Mouse (Mus musculus) intestine, embryonic 15.5 days (tissue): Measurements from ENCODE around the gene Pias4. TPM values are rescaled to one million over a fixed set of nuclear protein-coding genes. Genes with fewer than 3 reads are reported as not detected.

Experiments
- ATAC-seq: fragments of 200-750 bp; cut with Nextera tagmentation; 2 replicates; pipeline ENCODE4 v1.8.0; 2017; ENCODE audit warnings: moderate TSS enrichment, moderate library complexity
- H3K27ac ChIP-seq: fragments of 300-500 bp; sonication (generic); 2 replicates; pipeline ENCODE4 v1.5.1; 2015; ENCODE audit warnings: mild to moderate bottlenecking, inconsistent platforms
- H3K27me3 ChIP-seq: fragments of 300-500 bp; sonication (generic); replicated peaks from 2 replicates; pipeline ENCODE4 v1.6.1; 2015; ENCODE audit warnings: inconsistent platforms
- H3K36me3 ChIP-seq: fragments of 300-500 bp; sonication (generic); 2 replicates; pipeline ENCODE4 v1.6.1; 2015; ENCODE audit warnings: inconsistent platforms
- H3K4me1 ChIP-seq: fragments of 300-500 bp; sonication (generic); replicated peaks from 2 replicates; pipeline ENCODE4 v1.6.1; 2015; ENCODE audit warnings: inconsistent platforms
- H3K4me2 ChIP-seq: fragments of 300-500 bp; sonication (generic); replicated peaks from 2 replicates; pipeline ENCODE4 v1.6.1; 2015; ENCODE audit warnings: mild to moderate bottlenecking, inconsistent platforms
- H3K4me3 ChIP-seq: fragments of 300-500 bp; sonication (generic); replicated peaks from 2 replicates; pipeline ENCODE4 v1.5.1; 2015; ENCODE audit warnings: inconsistent platforms
- H3K9ac ChIP-seq: fragments of 300-500 bp; sonication (generic); 2 replicates; pipeline ENCODE4 v1.6.1; 2015; ENCODE audit warnings: inconsistent platforms
- H3K9me3 ChIP-seq: fragments of 300-500 bp; sonication (generic); 2 replicates; pipeline ENCODE4 v1.6.1; 2016; ENCODE audit warnings: inconsistent platforms
- WGBS: fragments of 180-500 bp; shearing (Covaris S2); methylation state at CpG from one replicate; pipeline ENCODE4 v1.1.7; 2015; 5-methylcytosine and 5-hydroxymethylcytosine counted together
- polyA plus RNA-seq: library from polyadenylated mRNA; unstranded; fragments of >200 nt; fragmentation: Nextera tagmentation; extraction: Ambion mirVana; gene quantifications from 2 replicates; pipeline ENCODE4 v1.2.1, GENCODE M21; 2015

Gene Pias4
- polyA plus RNA-seq, 1 experiment from 2014 or later, result 47.2 TPM

DNA sequence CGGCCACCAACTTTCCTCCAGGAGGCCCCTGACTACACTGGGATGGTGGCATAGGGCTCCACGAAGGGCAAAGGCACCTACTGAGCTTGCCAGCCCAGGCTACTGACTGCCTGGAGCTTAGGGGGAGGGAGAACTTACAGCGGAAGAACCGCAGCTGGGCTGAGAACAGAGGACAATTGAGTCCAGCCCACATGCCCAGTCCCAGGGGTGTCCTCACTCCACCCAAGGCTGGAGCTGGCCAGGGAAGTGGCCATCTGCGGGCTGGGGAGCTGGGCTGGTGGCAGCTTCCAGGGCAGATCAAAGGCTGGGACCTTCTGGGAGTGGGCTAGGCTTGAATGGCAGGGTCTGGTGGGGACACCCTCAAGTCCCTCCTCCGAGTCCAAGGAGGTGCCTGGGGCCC, 13.0 kb downstream of the Pias4 start:
- H3K4me2 ChIP-seq, result no peak overlapping the region
- no peak overlapping the region for H3K27ac ChIP-seq
- peaks cover 54% of the 10 kb centered on the region for H3K36me3 ChIP-seq
- no peak overlapping the region for H3K4me3 ChIP-seq
- peaks cover 12% of the 10 kb centered on the region; the same call in 1 of the 2 replicates for H3K4me1 ChIP-seq
- H3K27me3 ChIP-seq, result no peaks in the 10 kb centered on the region
- ATAC-seq, result no peak
- no peak overlapping the region for H3K9ac ChIP-seq
- 75% methylated on average over 6 of the region's 6 CpGs for WGBS
- no peaks in the 10 kb centered on the region for H3K9me3 ChIP-seq

DNA sequence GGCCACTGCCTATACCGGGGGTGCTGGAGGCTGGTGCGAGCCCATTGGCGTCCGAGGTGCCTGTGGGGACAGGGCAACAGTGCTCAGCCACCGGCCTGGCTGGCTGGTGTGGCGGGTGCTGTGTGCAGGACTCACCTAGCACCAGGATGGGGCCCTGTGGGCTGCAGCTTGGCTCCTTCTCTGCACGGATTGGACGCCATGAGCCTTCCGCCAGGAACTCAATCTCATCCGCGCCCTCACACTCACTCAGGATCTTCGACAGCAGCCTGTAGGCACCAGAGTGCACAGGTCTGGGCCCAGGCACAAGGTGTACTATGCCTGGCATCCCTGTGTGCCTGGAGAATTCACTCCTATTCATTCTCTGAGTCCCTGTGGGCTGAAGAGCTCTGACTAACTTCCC, 13.4 kb downstream of the Pias4 start:
- peaks cover 58% of the 10 kb centered on the region for H3K36me3 ChIP-seq
- no peak for ATAC-seq

DNA sequence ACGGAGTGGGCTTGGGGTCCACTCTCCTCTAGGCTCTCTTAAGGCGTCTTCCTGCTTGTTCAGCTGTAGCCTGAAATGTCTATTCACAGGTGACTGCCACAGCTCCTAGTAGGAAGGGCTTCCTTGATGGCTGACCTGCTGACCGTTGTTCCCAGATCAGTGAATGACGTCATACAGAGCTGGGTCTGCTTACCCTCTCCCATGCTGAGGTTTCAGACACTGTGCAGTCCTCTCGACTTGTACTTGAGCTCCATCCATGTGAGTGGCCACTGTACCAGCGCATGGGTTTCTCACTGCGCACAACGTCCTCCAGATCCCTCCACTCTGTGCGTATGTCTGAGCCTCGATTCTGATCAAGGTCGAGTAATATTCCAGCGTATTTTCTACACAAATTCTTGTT, 15.1 kb downstream of the Pias4 start:
- Histone ChIP-seq H3K4me2 (no peak overlapping the region), H3K27me3 (no peaks in the 10 kb centered on the region), H3K4me3 (no peak overlapping the region), H3K9me3 (no peaks in the 10 kb centered on the region), H3K27ac (peak overlapping the region; percentile 51), H3K9ac (no peak overlapping the region), H3K36me3 (peaks cover 71% of the 10 kb centered on the region), H3K4me1 (peaks cover 6% of the 10 kb centered on the region; the same call in 1 of the 2 replicates)
- WGBS, result 70% methylated on average over 12 of the region's 12 CpGs
- ATAC-seq, result 0 out of 2 replicates have a peak, but pooled peaks have one; percentile 27

More for the DNA sequence above, 13.4 kb downstream of the Pias4 start:
- Histone ChIP-seq H3K27me3 (no peaks in the 10 kb centered on the region), H3K4me3 (no peak overlapping the region), H3K9ac (no peak overlapping the region), H3K4me1 (peaks cover 11% of the 10 kb centered on the region; the same call in 1 of the 2 replicates), H3K27ac (no peak overlapping the region), H3K4me2 (no peak overlapping the region), H3K9me3 (no peaks in the 10 kb centered on the region)
- WGBS, result 87% methylated on average over 12 of the region's 12 CpGs

DNA sequence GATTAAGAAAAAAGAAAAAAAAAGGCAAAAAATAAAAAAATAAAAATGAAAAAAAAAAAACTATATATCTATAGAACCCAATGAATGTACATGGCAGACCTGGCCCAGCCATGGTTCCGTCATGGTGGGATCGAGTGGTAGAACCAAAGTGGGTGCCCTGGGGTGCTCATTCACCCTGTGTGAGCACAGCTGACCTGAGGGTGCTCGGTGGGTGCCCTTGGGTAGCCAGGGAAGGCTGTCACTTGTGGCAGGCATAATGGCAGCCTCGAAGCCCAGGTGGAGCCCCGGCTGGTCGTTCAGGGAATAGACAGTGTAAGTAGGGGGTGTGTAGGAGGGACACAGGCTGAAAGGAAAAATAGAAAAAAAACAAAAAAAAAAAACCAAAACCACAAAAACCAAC, 16.5 kb downstream of the Pias4 start:
- Histone ChIP-seq H3K27me3 (no peaks in the 10 kb centered on the region), H3K36me3 (peaks cover 73% of the 10 kb centered on the region), H3K9ac (no peak overlapping the region), H3K4me1 (peaks cover 15% of the 10 kb centered on the region), H3K9me3 (no peaks in the 10 kb centered on the region), H3K27ac (no peak overlapping the region), H3K4me2 (no peak overlapping the region), H3K4me3 (no peak overlapping the region)
- WGBS, result 76% methylated on average over 6 of the region's 6 CpGs
- ATAC-seq, result no peak

DNA sequence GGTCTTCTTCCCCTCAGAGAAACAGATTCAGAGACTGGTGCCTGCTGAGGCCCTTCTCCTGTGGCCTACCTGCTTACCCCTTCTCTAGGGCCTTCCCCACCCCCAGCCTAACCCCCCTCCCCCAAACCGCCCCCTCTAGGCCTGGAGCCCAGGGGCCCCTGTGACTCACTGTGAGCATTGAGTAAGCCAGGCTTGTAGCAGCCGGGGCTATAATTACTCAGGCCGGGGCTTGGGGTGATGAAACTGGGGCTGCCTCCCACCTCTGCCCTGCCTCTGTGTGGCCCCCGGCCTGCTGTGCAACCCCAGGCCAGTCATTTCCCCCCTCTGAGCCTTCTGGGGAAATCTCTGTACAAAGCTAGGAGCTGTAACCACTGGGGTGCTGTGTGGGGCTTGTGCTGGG, 21.4 kb downstream of the Pias4 start:
- H3K36me3 ChIP-seq, result peaks cover 64% of the 10 kb centered on the region
- no peaks in the 10 kb centered on the region for H3K9me3 ChIP-seq
- ATAC-seq, result peak; percentile 7; the same call in 1 of the 2 replicates
- peaks cover 38% of the 10 kb centered on the region for H3K4me1 ChIP-seq
- H3K4me3 ChIP-seq, result peak overlapping the region; percentile 18
- H3K27ac ChIP-seq, result peak overlapping the region; percentile 77
- peak overlapping the region; percentile 18 for H3K9ac ChIP-seq
- H3K4me2 ChIP-seq, result peak overlapping the region; percentile 46
- H3K27me3 ChIP-seq, result no peaks in the 10 kb centered on the region
- 56% methylated on average over 4 of the region's 4 CpGs for WGBS

DNA sequence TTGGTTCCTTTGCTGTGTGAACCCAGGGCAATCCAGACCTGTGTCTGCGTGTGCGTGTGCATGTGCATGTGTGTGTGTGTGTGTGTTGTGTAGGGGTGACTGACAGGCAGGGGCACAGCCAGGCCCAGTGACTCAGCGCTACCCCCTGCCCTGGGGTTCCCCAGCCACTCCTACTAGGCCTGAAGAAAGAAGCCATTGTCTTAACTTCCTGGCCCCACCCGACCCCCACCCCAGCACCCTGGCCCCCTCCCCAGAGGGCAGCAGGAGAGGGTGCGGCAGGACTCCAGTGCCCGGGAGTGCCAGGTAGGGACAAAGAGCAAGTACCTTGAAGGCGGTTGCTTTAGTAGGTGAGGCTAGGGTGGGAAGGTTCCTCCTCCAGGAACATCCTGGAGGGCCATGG, 21.9 kb downstream of the Pias4 start:
- Histone ChIP-seq H3K4me1 (peaks cover 43% of the 10 kb centered on the region), H3K36me3 (peaks cover 64% of the 10 kb centered on the region), H3K27ac (peak overlapping the region; percentile 77), H3K27me3 (no peaks in the 10 kb centered on the region), H3K9me3 (no peaks in the 10 kb centered on the region), H3K9ac (peak overlapping the region; percentile 18; the same call in 1 of the 2 replicates), H3K4me3 (peak overlapping the region; percentile 18), H3K4me2 (peak overlapping the region; percentile 46)
- 64% methylated on average over 7 of the region's 7 CpGs for WGBS
- peak; percentile 60 for ATAC-seq

DNA sequence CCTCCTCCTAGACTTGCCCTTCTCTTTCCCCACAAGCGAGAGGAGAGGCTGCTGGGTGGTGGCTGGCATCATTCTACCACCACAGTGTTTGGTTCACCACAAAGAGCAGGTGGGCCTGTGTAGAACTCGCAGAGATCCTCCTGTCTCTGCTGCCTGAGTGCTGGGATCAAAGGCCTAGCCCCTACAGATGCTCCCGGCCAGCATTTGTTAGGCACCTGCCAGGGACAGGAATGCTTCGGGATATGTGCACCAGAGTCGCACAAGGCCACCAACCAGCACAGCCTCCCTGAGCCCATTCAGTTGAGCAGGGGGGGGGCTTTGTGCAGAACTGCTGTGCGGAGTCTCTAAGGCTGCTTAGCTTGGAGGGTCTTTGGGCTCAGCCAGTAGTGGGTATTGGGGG, 22.4 kb downstream of the Pias4 start:
- Histone ChIP-seq H3K36me3 (peaks cover 64% of the 10 kb centered on the region), H3K4me2 (peak overlapping the region; percentile 46), H3K27ac (peak overlapping the region; percentile 77), H3K27me3 (no peaks in the 10 kb centered on the region), H3K4me3 (peak overlapping the region; percentile 18), H3K9ac (peak overlapping the region; percentile 15; the same call in 1 of the 2 replicates), H3K4me1 (peaks cover 48% of the 10 kb centered on the region), H3K9me3 (no peaks in the 10 kb centered on the region)
- no peak for ATAC-seq
- WGBS, result 82% methylated on average over 6 of the region's 6 CpGs

DNA sequence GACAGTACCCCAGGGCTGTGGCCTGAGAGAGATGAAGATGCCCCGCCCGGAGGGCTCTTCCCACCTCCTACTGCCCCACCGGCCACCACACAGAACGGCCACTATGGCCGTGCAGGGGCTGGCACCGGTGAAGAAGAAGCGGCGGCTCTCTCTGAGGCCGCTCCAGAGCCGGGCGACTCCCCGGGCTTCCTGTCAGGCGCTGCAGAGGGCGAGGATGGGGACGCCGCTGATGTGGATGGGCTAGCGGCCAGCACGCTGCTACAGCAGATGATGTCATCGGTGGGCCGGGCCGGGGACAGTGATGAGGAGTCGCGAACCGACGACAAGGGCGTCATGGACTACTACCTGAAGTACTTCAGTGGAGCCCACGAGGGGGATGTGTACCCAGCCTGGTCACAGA, 23.1 kb downstream of the Pias4 start:
- 89% methylated on average over 27 of the region's 27 CpGs for WGBS
- Histone ChIP-seq H3K9ac (no peak overlapping the region; the same call in 1 of the 2 replicates), H3K4me1 (peaks cover 54% of the 10 kb centered on the region), H3K27me3 (no peaks in the 10 kb centered on the region), H3K9me3 (no peaks in the 10 kb centered on the region), H3K36me3 (peaks cover 58% of the 10 kb centered on the region), H3K27ac (peak overlapping the region; percentile 77; the same call in 1 of the 2 replicates), H3K4me2 (no peak overlapping the region), H3K4me3 (no peak overlapping the region)
- ATAC-seq, result no peak

DNA sequence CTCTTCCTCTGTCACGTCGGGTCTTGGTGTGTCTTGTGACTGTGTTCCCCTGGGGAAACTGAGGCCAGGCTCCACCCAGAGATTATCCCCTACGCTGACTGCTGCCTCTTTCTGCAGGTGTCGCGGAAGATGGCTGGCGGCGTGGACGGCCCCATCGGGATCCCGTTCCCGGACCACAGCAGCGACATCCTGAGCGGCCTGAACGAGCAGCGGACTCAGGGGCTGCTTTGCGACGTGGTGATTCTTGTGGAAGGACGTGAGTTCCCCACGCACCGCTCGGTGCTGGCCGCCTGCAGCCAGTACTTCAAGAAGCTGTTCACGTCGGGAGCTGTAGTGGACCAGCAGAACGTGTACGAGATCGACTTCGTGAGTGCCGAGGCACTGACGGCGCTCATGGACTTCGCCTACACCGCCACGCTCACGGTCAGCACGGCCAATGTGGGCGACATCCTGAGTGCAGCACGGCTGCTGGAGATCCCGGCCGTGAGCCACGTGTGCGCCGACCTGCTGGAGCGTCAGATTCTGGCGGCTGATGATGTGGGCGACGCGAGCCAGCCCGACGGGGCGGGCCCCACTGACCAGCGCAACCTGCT, 23.8 kb downstream of the Pias4 start:
- no peak overlapping the region for H3K4me3 ChIP-seq
- H3K9ac ChIP-seq, result no peak overlapping the region
- ATAC-seq, result no peak
- H3K36me3 ChIP-seq, result peaks cover 55% of the 10 kb centered on the region
- H3K4me2 ChIP-seq, result no peak overlapping the region
- H3K27ac ChIP-seq, result no peak overlapping the region
- no peaks in the 10 kb centered on the region for H3K27me3 ChIP-seq
- H3K9me3 ChIP-seq, result no peaks in the 10 kb centered on the region
- peaks cover 62% of the 10 kb centered on the region for H3K4me1 ChIP-seq
- 95% methylated on average over 52 of the region's 52 CpGs for WGBS

DNA sequence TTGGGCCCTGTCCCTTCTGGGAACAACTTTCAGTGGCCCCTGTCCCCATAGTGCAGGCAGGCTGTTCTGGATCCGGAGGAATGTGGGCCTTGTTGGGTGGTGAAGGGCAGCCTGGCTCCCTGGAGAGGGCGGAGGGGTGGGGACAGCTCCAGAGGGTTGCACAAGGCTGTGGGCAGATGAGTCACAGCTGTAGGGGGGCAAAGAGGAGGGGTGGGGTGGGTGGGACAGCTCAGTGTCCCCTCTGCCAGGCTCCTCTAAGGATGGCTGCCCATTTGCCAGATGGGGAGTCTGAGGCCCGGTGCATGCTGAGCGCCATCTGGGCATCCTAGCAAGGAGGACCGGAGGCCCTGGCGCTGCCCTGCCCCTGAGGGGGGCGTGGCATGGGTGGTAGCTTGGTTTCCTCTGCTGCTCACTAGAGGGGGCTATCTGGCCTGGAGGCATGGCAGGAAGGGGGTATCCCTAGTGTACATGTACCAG, 24.5 kb downstream of the Pias4 start:
- H3K4me1 ChIP-seq, result peaks cover 64% of the 10 kb centered on the region

DNA sequence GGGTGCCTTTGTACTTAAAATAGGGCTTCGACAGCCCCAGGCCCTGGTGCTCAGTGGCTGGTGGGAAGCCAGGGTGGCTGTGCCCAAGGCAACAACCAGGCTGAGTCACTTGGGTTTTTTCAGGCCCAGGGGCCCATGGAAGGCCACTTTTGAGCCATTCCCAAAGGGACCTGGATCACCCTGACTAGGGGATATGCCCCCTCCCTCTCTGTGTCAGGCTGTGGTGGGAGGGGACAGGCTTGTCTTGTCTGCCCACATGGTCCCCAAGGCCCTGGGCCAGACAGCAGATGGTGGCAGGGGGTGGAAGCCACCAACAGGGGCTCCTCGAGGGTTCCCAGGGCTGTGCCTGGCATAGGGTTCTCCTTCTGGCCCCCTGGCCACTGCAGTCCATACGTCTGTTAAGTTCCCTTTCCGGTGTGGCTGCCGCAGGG, 25.2 kb downstream of the Pias4 start:
- Histone ChIP-seq H3K9me3 (no peaks in the 10 kb centered on the region), H3K9ac (peak overlapping the region; percentile 19; the same call in 1 of the 2 replicates), H3K4me2 (peak overlapping the region; percentile 86), H3K27me3 (no peaks in the 10 kb centered on the region), H3K27ac (peak overlapping the region; percentile 81), H3K36me3 (peaks cover 42% of the 10 kb centered on the region), H3K4me3 (no peak overlapping the region), H3K4me1 (peaks cover 64% of the 10 kb centered on the region)
- 68% methylated on average over 5 of the region's 5 CpGs for WGBS
- ATAC-seq, result no peak

More for the DNA sequence above, 24.5 kb downstream of the Pias4 start:
- H3K27me3 ChIP-seq, result no peaks in the 10 kb centered on the region
- H3K4me2 ChIP-seq, result 0 out of 2 replicates have a peak overlapping the region, but pooled peaks have one; percentile 4
- H3K9ac ChIP-seq, result no peak overlapping the region
- H3K36me3 ChIP-seq, result peaks cover 48% of the 10 kb centered on the region
- WGBS, result 87% methylated on average over 7 of the region's 7 CpGs
- no peaks in the 10 kb centered on the region for H3K9me3 ChIP-seq
- ATAC-seq, result no peak
- peak overlapping the region; percentile 81 for H3K27ac ChIP-seq
- H3K4me3 ChIP-seq, result no peak overlapping the region

DNA sequence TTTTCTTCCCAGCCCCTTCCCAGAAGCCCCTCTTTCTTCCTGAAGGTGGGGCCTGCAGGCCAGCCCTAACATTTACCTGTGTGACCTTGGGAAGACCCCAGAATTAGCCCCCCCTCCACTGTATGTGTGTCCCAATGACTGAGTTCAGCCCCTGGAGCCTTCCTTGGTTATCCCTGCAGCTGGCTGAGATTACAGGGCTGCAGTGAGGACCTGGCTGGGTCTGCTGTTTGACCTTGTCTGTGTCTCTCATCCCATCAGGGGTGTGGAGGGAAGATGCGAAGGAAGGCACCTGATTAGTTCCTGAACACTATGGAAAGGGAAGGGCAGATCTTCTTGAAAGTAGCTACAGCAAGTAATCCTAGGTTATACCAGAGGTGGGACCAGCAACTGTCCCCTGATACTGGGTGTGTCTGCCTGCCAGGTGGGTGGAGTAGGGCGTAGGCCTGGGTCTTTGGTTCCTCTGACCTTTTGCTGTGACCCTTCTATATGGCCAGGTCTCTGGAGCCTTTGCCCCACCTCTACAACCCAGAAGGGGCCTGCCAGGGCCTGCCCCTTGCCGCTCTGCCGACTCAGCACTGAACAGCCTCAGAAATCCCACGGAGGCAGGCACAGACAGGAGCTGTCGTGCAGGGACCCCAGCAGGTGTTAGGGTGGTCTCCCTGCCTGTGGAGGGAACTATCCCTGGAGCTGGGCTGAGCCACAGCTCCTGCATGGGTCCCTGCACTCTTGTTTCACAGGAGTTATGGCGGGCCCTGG, 26.1 kb downstream of the Pias4 start:
- peak overlapping the region; percentile 81 for H3K27ac ChIP-seq
- peak overlapping the region; percentile 67 for H3K4me3 ChIP-seq
- H3K9me3 ChIP-seq, result no peaks in the 10 kb centered on the region
- H3K36me3 ChIP-seq, result peaks cover 33% of the 10 kb centered on the region
- 60% methylated on average over 7 of the region's 7 CpGs for WGBS
- peaks cover 59% of the 10 kb centered on the region for H3K4me1 ChIP-seq
- H3K4me2 ChIP-seq, result peak overlapping the region; percentile 86
- H3K27me3 ChIP-seq, result no peaks in the 10 kb centered on the region
- peak overlapping the region; percentile 90; the same call in 1 of the 2 replicates for H3K9ac ChIP-seq
- no peak for ATAC-seq
